Mouse (Mus musculus): ENCODE data around the gene Ramp1. TPM values are rescaled to one million over a fixed set of nuclear protein-coding genes. Genes with fewer than 3 reads are reported as not detected.

Gene Ramp1
- 10 to 100 TPM; 22.6 to 23.3 TPM for total RNA-seq (2021)
- long read RNA-seq, experiment 1, transcript Ramp1-201 (3 exons, 2,325 nt): major isoform, 33 of 38 reads
- long read RNA-seq, experiment 1, partial matches to known transcripts: 0 of 38 reads
- long read RNA-seq, experiment 1, other reads (novel, unspliced or antisense): 5 of 38 reads
- long read RNA-seq, experiment 2, transcript Ramp1-201 (3 exons, 2,325 nt): major isoform, 15 of 15 reads
- long read RNA-seq, experiment 2, partial matches to known transcripts: 0 of 15 reads
- long read RNA-seq, experiment 2, other reads (novel, unspliced or antisense): 0 of 15 reads

GRCm38 (mm10) chr1:91179533-91180173 lies at the start of gene Ramp1:
Gene Ramp1 (plus strand): TSS chr1:91179822.
- no peak for DNase-seq (ENCODE audit: low spot score)

- DNase-seq (ENCODE audit: low spot score): no peak
Measured at GRCm38 (mm10) chr1:91137036-91137435, 42.6 kb upstream of the Ramp1 start.

GRCm38 (mm10) chr1:91144813-91145212 lies 34.8 kb upstream of the Ramp1 start, which contains the start of gene Rbm44:
Gene Rbm44 (plus strand): TSS chr1:91145089.
- DNase-seq (ENCODE audit: low spot score): no peak

GRCm38 (mm10) chr1:91151509-91151908 lies 28.1 kb upstream of the Ramp1 start:
- DNase-seq (ENCODE audit: low spot score): no peak

DNA sequence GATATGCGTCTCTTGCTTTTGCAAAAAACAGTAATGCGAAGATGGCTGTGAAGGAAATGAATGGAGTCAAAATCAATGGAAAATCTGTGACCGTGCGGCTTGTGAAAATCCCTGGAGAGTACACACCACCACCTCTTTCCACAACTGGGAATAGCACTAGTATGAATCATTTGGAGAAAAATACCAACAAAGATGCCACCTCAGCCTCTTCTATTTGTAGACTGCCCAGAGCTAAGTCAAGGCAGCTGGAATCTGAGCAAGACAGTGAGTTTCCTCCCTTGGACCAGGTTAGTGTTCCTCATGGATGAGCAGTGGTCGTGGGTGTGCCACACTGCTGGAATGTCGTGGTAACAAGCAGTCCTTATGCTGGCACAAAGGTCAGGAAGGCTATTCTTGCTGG lies 12.8 kb upstream of the Ramp1 start:
- DNase-seq (ENCODE audit: low spot score): no peak

DNA sequence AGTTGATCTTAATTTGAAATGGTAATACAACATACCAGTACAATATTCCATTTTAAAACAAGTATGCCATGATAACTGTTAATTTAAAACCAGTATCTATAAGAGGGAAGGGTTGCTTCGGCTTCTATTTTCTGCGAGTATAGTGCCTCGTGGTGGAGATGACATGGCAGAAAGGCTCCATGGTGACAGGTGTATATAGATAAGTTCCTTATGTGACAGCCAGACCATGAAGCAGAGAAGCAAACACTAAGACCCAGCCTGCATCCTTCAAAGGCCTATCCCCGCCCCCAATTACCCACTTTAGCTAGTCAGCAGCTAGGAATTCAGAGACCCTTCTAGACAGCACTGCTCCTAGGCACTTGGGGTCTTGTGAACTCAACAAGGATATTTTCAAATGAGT lies 10.5 kb upstream of the Ramp1 start:
- DNase-seq (ENCODE audit: low spot score): no peak

DNA sequence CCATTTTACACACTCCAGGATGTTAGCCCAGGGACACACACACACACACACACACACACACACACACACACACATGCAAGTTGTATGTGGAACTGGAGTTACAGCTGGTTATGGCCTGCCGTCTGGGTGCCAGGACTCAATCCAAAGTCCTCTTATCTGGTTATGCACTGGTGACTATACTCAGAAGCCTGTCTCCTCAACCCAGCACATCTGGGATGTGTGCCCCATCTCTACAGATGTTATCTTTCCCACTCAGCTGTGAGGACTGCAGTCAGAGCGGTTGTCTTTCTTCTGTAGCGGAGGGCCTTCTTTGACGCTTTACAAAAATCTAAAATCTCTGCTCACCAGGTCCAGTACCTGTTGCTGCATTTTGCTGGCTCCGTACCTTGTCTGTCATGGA lies 4.8 kb upstream of the Ramp1 start:
- no peak for DNase-seq (ENCODE audit: low spot score)

- no peak for DNase-seq (ENCODE audit: low spot score)
Measured at GRCm38 (mm10) chr1:91176026-91176425, 3.6 kb upstream of the Ramp1 start.

- no peak for DNase-seq (ENCODE audit: low spot score)
Measured at GRCm38 (mm10) chr1:91176871-91177270, 2.8 kb upstream of the Ramp1 start.

DNA sequence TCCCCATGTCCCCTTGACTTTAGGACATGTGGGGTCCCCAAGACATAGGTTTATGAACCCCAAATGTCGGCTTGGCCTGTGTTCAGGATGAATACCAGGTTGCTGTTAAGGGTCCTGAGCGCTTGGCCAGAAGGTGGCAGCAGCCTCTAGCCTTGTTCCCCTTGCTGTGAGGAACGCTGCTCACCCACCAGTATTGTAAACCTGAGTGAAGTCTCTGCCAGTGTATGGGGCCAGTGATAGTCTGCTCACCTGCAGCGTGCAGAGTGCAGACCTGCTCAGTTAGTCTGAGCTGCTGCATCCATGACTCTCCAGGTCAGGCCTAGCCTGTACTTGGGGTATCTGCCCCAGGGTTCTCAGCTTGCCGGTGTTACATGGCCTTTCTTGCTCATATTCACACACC lies 536 bp upstream of the Ramp1 start:
- peak; percentile 78 for DNase-seq (ENCODE audit: low spot score)

DNA sequence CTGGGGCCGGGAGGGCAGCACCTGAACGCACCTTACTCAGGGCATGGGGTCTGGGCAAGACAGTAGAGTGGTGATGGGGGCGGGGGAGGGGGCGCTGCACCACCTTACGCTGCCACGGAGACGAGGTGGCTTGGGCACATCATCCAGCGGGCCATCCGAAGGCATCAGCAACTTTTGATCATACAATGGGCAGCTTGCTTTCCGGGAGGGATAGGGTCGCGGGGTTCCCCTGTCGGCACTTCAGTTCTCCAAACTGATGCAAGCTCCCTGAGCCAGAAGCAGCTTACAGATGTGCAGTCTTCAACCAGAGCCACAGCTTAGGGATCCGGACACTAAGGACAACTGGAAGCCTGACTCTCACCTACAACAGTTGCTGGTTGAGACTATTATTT lies 548 bp downstream of the Ramp1 start:
- DNase-seq (ENCODE audit: low spot score): no peak

- DNase-seq (ENCODE audit: low spot score): no peak
Measured at GRCm38 (mm10) chr1:91180723-91181122, 1.1 kb downstream of the Ramp1 start.

- DNase-seq (ENCODE audit: low spot score): peak; percentile 43
Measured at GRCm38 (mm10) chr1:91181261-91181660, 1.6 kb downstream of the Ramp1 start.

GRCm38 (mm10) chr1:91181784-91182450 lies 2.3 kb downstream of the Ramp1 start:
- DNase-seq (ENCODE audit: low spot score): no peak

- DNase-seq (ENCODE audit: low spot score): no peak
Measured at GRCm38 (mm10) chr1:91183305-91183704, 3.7 kb downstream of the Ramp1 start.

DNA sequence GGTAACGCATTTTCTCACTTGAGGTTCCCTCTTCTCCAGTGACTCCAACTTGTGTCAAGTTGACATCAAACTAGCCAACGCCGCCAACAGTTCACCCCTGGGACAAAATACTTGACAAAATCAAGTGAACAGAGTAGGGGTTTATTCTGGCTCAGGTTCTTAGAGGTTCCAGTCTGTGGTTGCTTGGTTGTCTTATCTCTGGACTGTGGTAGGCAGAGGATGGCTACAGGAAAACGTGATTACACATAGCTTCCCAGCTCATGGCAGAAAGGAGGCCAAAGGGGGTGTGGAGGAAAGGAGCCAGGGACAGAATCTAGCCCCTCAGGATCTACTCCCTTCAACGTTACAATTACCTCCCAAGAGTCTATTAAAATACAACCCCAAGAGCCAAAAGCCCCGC lies 7.1 kb downstream of the Ramp1 start:
- DNase-seq (ENCODE audit: low spot score): no peak

DNA sequence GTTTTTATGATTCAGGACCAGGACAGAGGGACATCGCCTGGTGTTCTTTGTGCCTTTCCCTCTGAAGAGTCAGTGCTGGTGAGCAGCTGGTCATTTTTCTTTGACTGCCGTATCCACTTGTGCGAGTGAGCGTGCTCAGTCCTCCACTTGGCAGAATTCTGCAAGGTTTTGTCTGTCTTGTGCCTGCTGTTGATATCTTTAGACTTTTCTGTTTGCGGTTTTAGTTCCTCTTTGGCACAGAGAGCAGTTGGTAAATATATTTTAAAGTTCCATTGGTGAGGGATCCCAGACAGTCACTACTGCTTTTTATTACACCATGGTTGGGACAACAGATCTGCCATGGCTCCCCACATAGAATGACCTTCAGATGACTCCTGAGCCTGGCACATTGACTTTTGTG lies 7.7 kb downstream of the Ramp1 start:
- DNase-seq (ENCODE audit: low spot score): no peak

DNA sequence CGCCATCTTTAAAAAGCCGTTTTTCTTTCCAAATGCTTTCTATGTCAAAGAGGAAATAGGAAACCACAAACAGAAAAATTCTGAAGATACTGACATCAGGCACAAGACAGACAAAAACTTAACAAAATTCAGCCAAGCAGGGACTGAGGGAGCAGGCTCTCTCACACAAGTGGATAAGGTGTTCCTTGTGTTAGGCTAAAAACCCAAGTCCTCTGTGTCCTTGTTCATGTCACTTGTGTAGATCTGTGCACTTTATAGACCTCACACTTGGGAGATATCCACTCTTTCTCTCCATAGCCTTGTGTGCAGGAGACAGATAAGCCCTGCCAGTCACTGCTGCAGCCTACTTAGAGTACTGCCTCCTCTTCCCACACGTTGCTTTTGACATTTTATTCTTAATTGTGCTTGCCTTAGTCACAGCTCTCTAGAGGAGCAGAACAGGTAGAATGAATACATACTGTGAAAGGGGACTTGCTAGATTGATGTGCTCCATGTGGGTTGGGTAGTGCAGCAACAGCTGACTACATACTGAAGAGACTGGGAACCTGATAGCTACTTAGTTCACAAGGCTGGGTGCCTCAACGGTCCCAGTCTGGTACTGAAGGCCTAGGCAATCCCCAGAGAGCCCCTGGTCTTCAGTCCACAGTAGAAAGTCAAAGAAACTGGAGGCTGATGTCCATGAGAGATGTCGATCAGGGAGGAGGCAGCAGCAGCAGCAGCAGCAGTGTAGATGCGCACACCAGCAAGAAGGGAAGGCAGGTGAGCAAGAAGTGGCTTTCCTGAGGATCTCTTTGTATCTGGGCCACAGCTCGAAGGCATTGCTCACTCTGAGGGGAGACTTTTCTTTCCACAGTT lies 8.4 kb downstream of the Ramp1 start:
- no peak for DNase-seq (ENCODE audit: low spot score)

- DNase-seq (ENCODE audit: low spot score): no peak
Measured at GRCm38 (mm10) chr1:91188851-91189460, 9.3 kb downstream of the Ramp1 start.

DNA sequence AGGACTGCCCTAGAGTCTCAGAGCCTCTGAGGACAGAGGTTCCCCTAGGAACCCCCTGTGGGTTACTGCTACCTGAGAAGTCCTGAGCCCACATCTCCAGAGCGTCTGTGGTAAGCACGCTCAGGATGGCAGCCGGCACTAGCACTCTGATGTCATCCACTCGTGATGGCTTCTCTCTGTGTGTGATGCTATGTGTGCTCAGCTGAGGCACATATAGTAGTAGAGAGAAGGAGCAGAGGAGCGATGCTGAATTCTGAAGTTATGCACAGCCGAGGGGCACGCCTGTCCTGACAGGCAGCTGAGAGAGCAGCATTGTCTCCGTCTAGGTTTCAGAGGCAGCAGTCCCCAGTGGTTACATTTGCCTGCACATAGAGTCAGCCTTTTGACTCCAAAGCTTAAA lies 12.6 kb downstream of the Ramp1 start:
- DNase-seq (ENCODE audit: low spot score): no peak

DNA sequence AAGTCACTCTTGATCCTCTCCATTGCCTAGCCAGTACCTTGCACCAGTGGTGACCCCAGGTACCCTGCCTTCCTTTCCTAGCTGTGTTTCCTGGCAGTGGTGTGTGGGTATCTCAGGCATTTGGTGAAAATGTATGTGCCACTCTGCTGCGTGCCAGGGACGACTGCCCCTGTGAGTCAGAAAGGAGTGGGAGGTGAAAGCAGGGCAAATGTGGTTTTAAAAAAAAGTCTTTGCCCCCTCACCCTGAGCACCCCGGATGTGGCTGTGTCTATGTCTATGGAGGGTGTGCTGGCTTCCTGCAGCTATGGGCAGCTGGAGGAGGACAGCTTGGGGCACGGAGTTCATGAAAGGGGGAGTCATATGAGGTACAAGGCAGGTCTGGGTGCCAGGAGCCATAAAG lies 13.6 kb downstream of the Ramp1 start:
- no peak for DNase-seq (ENCODE audit: low spot score)

Measured in gastrocnemius, adult 18-20 months (tissue).